Mouse (Mus musculus) hindbrain, embryonic 14.5 days (tissue): Measurements from ENCODE around the gene Nrxn1. TPM values are rescaled to one million over a fixed set of nuclear protein-coding genes. Genes with fewer than 3 reads are reported as not detected.
A peak's percentile ranks its signal among the peaks of the same experiment; 100 is the strongest.

Experiments used
- ATAC-seq: fragments of 200-750 bp; cut with Nextera tagmentation; 2 replicates; pipeline ENCODE4 v1.8.0; 2017; ENCODE audit warnings: moderate number of reproducible peaks, mild to moderate bottlenecking, moderate TSS enrichment, moderate library complexity; ENCODE audit not compliant: low FRiP score
- DNase-seq: peaks from one replicate; pipeline ENCODE4 v3.0.0-alpha.2; 2015; ENCODE audit warnings: low spot score
- H3K27ac ChIP-seq: fragments of 300-500 bp; sonication (generic); 2 replicates; pipeline ENCODE4 v1.5.1; 2014; ENCODE audit warnings: mild to moderate bottlenecking, moderate library complexity
- H3K27me3 ChIP-seq: fragments of 300-500 bp; sonication (generic); 2 replicates; pipeline ENCODE4 v1.6.1; 2014; ENCODE audit warnings: mild to moderate bottlenecking, low read length, mixed read lengths; ENCODE audit not compliant: control insufficient read depth, insufficient read depth
- H3K36me3 ChIP-seq: fragments of 300-500 bp; sonication (generic); replicated peaks from 2 replicates; pipeline ENCODE4 v1.6.1; 2014; ENCODE audit not compliant: control insufficient read depth, insufficient read depth
- H3K4me1 ChIP-seq: fragments of 300-500 bp; sonication (generic); replicated peaks from 2 replicates; pipeline ENCODE4 v1.6.1; 2014; ENCODE audit warnings: antibody characterized with exemption, low read length, mixed read lengths; ENCODE audit not compliant: control insufficient read depth, insufficient read depth
- H3K4me2 ChIP-seq: fragments of 300-500 bp; sonication (generic); replicated peaks from 2 replicates; pipeline ENCODE4 v1.6.1; 2014; ENCODE audit warnings: mild to moderate bottlenecking, moderate library complexity
- H3K4me3 ChIP-seq: fragments of 300-500 bp; sonication (generic); replicated peaks from 2 replicates; pipeline ENCODE4 v1.5.1; 2014; ENCODE audit warnings: mild to moderate bottlenecking, low read length
- H3K9ac ChIP-seq: fragments of 300-500 bp; sonication (generic); 2 replicates; pipeline ENCODE4 v1.6.1; 2014
- H3K9me3 ChIP-seq: fragments of 300-500 bp; sonication (generic); 2 replicates; pipeline ENCODE4 v1.6.1; 2016; ENCODE audit warnings: low read length; ENCODE audit not compliant: control insufficient read depth
- WGBS: fragments of 180-500 bp; shearing (Covaris S2); extraction: QIAGEN DNeasy Blood & Tissue Kit; methylation state at CpG from one replicate; pipeline ENCODE4 v1.1.7; 2014; 5-methylcytosine and 5-hydroxymethylcytosine counted together
- polyA plus RNA-seq: library from polyadenylated mRNA; unstranded; fragments of >200 nt; fragmentation: Nextera tagmentation; extraction: Ambion mirVana; gene quantifications from 2 replicates; pipeline ENCODE4 v1.2.1, GENCODE M21; 2014

Gene Nrxn1
- polyA plus RNA-seq, 1 experiment from 2014 or later, result 210 TPM

DNA sequence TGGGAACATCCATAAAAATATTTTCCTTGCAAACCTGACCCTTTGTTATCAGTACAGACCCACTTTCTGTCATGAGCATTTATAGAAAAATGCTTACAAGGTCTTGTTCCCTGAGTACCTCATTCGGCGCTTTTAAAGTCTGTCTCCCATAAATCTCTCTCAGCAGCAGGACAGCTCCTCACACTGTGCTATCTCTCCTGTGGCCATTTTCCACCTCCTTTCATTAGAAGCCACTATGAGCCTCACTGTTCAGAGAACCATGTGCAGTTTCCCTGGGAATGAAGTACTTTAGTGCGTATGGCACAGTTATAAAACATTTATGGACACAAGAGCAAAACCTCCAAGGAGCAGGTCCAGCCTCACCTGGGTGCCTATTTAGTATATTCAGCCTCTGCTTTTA lies 1014.4 kb downstream of the Nrxn1 start:
- Histone ChIP-seq H3K4me2 (no peak overlapping the region), H3K4me1 (peaks cover 19% of the 10 kb centered on the region), H3K36me3 (no peaks in the 10 kb centered on the region), H3K27me3 (no peaks in the 10 kb centered on the region), H3K9me3 (no peaks in the 10 kb centered on the region), H3K4me3 (no peak overlapping the region), H3K9ac (no peak overlapping the region), H3K27ac (peak overlapping the region; percentile 75; the same call in 1 of the 2 replicates)
- ATAC-seq (peak; percentile 53; the same call in 1 of the 2 replicates), DNase-seq (no peak)
- 39% methylated on average over 3 of the region's 3 CpGs for WGBS

DNA sequence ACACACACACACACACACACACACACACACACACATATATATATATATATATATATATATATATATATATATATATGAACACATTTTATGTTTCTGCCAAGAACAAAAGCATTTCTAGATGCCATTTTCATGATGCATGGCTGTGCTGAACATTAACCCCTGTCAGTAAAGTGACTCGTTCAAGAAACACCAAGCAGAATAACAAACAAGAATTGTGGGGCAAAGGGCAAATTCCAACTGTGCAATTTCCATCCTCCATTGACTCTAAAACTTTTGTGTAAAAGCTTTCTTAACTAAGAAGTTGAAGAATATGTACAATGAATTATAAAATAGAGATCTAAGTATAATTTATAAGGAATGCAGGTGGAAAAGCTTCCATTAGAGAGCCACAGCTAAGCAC lies 1030.0 kb downstream of the Nrxn1 start:
- no peaks in the 10 kb centered on the region for H3K9me3 ChIP-seq
- 0% methylated on average over 1 of the region's 1 CpGs for WGBS
- no peak overlapping the region for H3K9ac ChIP-seq
- ATAC-seq, result no peak
- H3K4me2 ChIP-seq, result no peak overlapping the region
- no peak overlapping the region for H3K4me3 ChIP-seq
- no peak overlapping the region for H3K27ac ChIP-seq
- no peak for DNase-seq
- peaks cover 24% of the 10 kb centered on the region for H3K4me1 ChIP-seq
- H3K36me3 ChIP-seq, result no peaks in the 10 kb centered on the region
- no peaks in the 10 kb centered on the region for H3K27me3 ChIP-seq

DNA sequence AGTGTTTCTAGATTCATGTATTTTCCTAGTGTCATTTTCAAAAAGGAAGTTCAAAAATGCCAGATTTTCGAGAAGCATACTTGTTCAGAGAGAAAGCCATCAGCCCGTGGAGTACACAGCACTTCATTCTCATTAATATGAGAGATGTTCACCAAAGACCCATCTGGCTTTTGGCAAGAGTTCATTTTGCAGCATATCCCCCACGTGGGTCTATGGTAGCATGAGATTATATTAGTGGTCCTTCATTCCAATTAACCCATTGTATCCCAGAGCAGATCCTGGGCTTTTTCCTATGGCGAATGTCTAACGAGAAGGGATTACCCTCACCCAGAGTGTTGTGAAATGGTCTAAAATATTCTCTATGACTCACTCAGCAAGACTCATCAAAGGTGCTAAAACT lies 1032.0 kb downstream of the Nrxn1 start:
- Histone ChIP-seq H3K36me3 (no peaks in the 10 kb centered on the region), H3K27me3 (no peaks in the 10 kb centered on the region), H3K27ac (no peak overlapping the region; the same call in 1 of the 2 replicates), H3K4me3 (no peak overlapping the region), H3K4me1 (peaks cover 24% of the 10 kb centered on the region), H3K4me2 (no peak overlapping the region), H3K9me3 (no peaks in the 10 kb centered on the region), H3K9ac (no peak overlapping the region)
- peak; percentile 73 for ATAC-seq
- 21% methylated on average over 5 of the region's 5 CpGs for WGBS
- peak; percentile 67 for DNase-seq

DNA sequence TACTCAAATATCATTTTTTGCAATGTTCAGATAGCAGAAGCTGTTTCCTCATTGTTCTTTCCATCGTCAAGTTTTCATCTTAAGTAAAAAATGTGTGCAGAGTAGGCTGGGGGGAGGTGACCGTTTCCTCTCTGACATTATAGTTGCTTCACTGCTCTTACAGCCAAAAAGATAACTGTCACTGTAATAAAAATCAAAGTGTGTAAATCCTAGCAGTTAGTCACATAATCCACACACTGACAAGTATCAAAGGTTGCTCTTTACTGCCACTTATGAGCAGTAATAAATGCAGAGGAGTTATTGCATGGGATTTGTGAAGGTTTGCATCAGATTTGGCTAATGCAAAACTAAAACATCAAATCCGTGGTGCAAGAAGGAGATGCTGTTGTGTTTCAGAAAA lies 1032.7 kb downstream of the Nrxn1 start:
- WGBS, result 49% methylated on average over 3 of the region's 3 CpGs
- Histone ChIP-seq H3K4me1 (peaks cover 24% of the 10 kb centered on the region), H3K4me2 (no peak overlapping the region), H3K27ac (peak overlapping the region; percentile 72), H3K27me3 (no peaks in the 10 kb centered on the region), H3K9ac (no peak overlapping the region), H3K4me3 (no peak overlapping the region), H3K9me3 (no peaks in the 10 kb centered on the region), H3K36me3 (no peaks in the 10 kb centered on the region)
- DNase-seq (no peak), ATAC-seq (no peak)

DNA sequence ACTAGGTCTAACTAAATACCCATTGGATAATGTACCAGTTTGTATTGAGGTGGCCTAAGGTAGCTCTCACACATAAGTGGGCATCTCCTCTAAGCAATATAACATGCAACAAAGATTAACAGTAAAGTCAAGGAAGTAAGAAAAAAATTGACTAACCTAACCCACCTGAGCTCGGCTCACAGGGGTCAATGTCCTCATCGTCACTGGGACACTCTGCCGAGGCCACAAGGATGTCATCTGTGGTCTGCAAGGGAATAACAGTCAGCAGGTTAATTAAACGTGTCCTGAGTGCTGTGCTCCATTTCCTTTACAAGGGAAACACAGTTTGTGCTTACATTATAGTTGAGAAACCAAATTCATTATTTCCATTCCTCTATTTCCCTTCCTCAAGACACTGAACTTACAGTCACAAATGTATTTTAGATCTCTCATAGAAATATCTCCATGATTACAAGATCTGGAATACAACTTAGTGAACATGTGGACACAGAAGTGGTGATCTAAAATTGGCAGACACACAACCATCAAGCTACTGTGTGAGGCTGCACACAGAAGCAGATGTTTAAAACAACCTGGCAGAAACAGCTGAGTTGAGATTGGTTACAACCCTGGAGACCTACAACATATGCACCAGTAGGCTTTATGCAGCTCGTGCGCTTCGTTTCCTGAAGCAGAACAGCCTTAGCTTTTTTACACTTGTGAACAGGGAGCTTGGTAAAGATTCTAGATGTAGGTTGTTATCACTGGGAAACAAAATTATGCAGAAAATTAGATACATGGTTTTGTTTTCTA lies 1033.4 kb downstream of the Nrxn1 start:
- DNase-seq, result peak; percentile 36
- no peaks in the 10 kb centered on the region for H3K9me3 ChIP-seq

DNA sequence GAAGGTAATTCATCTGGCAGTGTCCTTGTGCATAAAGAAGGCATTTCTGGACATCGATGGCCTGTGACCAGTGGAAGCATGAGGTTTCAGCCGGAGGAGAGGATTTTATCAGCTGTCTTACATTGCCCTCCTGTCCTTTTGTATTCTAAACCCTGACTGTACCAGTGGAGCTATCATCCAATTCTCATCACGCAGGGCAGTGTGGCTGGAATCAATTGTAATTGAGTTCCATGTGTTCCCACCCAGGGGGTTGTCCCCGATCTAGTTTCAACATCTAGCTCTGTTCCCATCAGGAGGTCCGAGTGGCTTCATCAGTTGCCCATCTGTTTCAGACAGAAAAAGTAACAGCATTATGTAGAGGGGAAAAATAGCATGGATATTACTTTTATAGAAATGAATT lies 1038.6 kb downstream of the Nrxn1 start:
- peak; percentile 73; the same call in 1 of the 2 replicates for ATAC-seq
- H3K4me1 ChIP-seq, result peaks cover 6% of the 10 kb centered on the region; the same call in 1 of the 2 replicates
- WGBS, result 19% methylated on average over 5 of the region's 5 CpGs
- H3K36me3 ChIP-seq, result no peaks in the 10 kb centered on the region
- H3K4me3 ChIP-seq, result no peak overlapping the region
- H3K27ac ChIP-seq, result peak overlapping the region; percentile 51
- H3K27me3 ChIP-seq, result no peaks in the 10 kb centered on the region
- H3K4me2 ChIP-seq, result no peak overlapping the region
- no peaks in the 10 kb centered on the region for H3K9me3 ChIP-seq
- no peak overlapping the region for H3K9ac ChIP-seq
- peak; percentile 42 for DNase-seq

More for the DNA sequence above, 1033.4 kb downstream of the Nrxn1 start:
- Histone ChIP-seq H3K27ac (peak overlapping the region; percentile 72), H3K4me3 (no peak overlapping the region), H3K4me1 (peaks cover 24% of the 10 kb centered on the region), H3K27me3 (no peaks in the 10 kb centered on the region), H3K4me2 (no peak overlapping the region), H3K9ac (no peak overlapping the region), H3K36me3 (no peaks in the 10 kb centered on the region)
- WGBS, result 44% methylated on average over 7 of the region's 7 CpGs
- ATAC-seq, result peak; percentile 59; the same call in 1 of the 2 replicates

DNA sequence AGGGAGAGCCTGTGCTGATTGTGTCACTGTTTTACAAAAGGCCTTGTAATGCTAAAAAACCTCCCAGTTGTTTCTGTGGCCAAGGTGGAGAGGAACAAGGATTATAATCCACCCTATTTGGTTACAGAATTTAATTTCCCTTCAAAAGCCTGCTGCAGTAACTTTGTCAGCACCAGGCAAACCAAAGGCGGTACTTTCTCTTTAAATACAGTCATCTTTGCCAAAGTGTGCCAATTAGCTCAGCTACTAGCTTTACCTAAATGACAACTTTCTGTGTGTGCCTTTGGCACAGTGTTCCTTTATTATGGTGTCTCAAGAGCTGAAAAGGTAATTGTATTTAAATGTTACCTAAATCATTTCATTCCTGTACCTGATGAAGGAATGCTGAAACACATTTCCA lies 1053.6 kb downstream of the Nrxn1 start:
- no peak overlapping the region for H3K4me2 ChIP-seq
- H3K9me3 ChIP-seq, result no peaks in the 10 kb centered on the region
- H3K4me3 ChIP-seq, result no peak overlapping the region
- ATAC-seq (no peak), DNase-seq (no peak)
- no peak overlapping the region for H3K9ac ChIP-seq
- 48% methylated on average over 1 of the region's 1 CpGs for WGBS
- H3K36me3 ChIP-seq, result no peaks in the 10 kb centered on the region; the same call in 1 of the 2 replicates
- H3K4me1 ChIP-seq, result no peaks in the 10 kb centered on the region
- H3K27ac ChIP-seq, result no peak overlapping the region
- H3K27me3 ChIP-seq, result no peaks in the 10 kb centered on the region

DNA sequence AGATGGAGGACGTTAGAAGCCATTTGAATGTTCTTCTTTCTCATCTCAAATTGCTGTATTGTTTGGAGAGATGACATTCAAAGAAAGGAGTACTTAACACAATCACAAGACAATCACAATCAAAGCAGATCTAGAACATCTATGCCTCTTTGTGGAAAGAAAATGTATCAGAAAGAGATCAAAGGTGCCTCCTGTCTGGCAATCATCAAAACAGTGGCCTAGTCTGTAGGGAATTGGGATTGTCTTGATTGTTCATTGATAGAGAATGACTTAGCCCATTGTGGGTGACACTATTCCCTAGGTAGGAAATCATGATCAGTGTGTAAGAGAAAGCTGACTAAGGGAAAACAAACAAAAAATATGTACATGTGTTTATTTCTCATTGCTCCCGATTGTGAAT lies 1060.5 kb downstream of the Nrxn1 start:
- DNase-seq, result no peak
- H3K4me1 ChIP-seq, result no peaks in the 10 kb centered on the region
- H3K9me3 ChIP-seq, result no peaks in the 10 kb centered on the region
- H3K9ac ChIP-seq, result no peak overlapping the region
- no peaks in the 10 kb centered on the region; the same call in 1 of the 2 replicates for H3K36me3 ChIP-seq
- no peak overlapping the region for H3K4me3 ChIP-seq
- no peaks in the 10 kb centered on the region for H3K27me3 ChIP-seq
- no peak overlapping the region for H3K27ac ChIP-seq
- ATAC-seq, result no peak
- 75% methylated on average over 2 of the region's 2 CpGs for WGBS
- no peak overlapping the region for H3K4me2 ChIP-seq

DNA sequence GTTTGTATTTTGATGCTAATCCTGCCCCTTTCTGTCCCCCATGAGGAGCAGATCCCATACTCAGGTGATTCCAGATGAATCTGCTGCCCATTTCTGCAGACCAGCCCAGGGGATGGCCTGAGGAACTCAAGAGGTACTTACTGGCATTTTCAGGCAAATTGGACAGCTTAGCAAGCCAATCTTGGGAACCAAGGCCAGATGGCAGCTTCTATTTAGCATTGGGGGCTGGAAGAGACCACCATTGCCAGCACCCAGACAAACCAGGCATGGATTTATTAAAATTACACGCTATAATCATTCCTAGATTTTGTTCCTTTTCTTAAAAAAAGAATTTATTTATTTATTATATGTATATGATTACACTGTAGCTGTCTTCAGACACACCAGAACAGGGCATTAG lies 1076.2 kb downstream of the Nrxn1 start:
- Histone ChIP-seq H3K4me2 (no peak overlapping the region), H3K4me1 (no peaks in the 10 kb centered on the region), H3K4me3 (no peak overlapping the region), H3K36me3 (no peaks in the 10 kb centered on the region), H3K27me3 (no peaks in the 10 kb centered on the region), H3K9me3 (peaks cover 16% of the 10 kb centered on the region; the same call in 1 of the 2 replicates), H3K27ac (no peak overlapping the region), H3K9ac (no peak overlapping the region)
- no peak for DNase-seq
- WGBS, result 68% methylated on average over 1 of the region's 1 CpGs
- no peak for ATAC-seq
